Mouse (Mus musculus): ENCODE measurements around the gene Stab2.

The Stab2 gene

GRCm38 (mm10) chr10:86849087-86849486 is 158.7 kb downstream of the Stab2 start:
- H3K4me1 ChIP-seq (replicated peaks; ENCODE audit: low read depth, low read length): no peaks in the 10 kb centered on the region
- H3K36me3 ChIP-seq (ENCODE audit: insufficient read depth, low read length): no peaks in the 10 kb centered on the region
- peaks cover 12% of the 10 kb centered on the region for H3K9me3 ChIP-seq (ENCODE audit: low read length)
- TF ChIP-seq NANOG (IDR thresholded peaks at IDR 0.05; ENCODE audit: borderline replicate concordance, low read length) (no peak), CTCF (conservative IDR thresholded peaks at IDR 0.05; ENCODE audit: low read length) (no peak), POU5F1 (IDR thresholded peaks at IDR 0.05; ENCODE audit: borderline replicate concordance, low read length) (no peak)
- no peak overlapping the region for H3K4me3 ChIP-seq (replicated peaks; ENCODE audit: low read length)
- H3K27me3 ChIP-seq (ENCODE audit: insufficient read depth, low read length): no peaks in the 10 kb centered on the region

GRCm38 (mm10) chr10:86846926-86847467 is 160.8 kb downstream of the Stab2 start:
- Histone ChIP-seq H3K4me3 (replicated peaks; ENCODE audit: low read length) (no peak overlapping the region), H3K27me3 (ENCODE audit: insufficient read depth, low read length) (no peaks in the 10 kb centered on the region), H3K4me1 (replicated peaks; ENCODE audit: low read depth, low read length) (no peaks in the 10 kb centered on the region), H3K9me3 (ENCODE audit: low read length) (peaks cover 12% of the 10 kb centered on the region), H3K36me3 (ENCODE audit: insufficient read depth, low read length) (no peaks in the 10 kb centered on the region)
- TF ChIP-seq NANOG (IDR thresholded peaks at IDR 0.05; ENCODE audit: borderline replicate concordance, low read length) (no peak), CTCF (conservative IDR thresholded peaks at IDR 0.05; ENCODE audit: low read length) (no peak), POU5F1 (IDR thresholded peaks at IDR 0.05; ENCODE audit: borderline replicate concordance, low read length) (no peak)

- no peaks in the 10 kb centered on the region for H3K9me3 ChIP-seq (ENCODE audit: low read length)
- no peaks in the 10 kb centered on the region for H3K27me3 ChIP-seq (ENCODE audit: insufficient read depth, low read length)
- no peaks in the 10 kb centered on the region for H3K4me1 ChIP-seq (replicated peaks; ENCODE audit: low read depth, low read length)
- TF ChIP-seq NANOG (IDR thresholded peaks at IDR 0.05; ENCODE audit: borderline replicate concordance, low read length): no peak
- no peak for TF ChIP-seq CTCF (conservative IDR thresholded peaks at IDR 0.05; ENCODE audit: low read length)
- TF ChIP-seq POU5F1 (IDR thresholded peaks at IDR 0.05; ENCODE audit: borderline replicate concordance, low read length): no peak
- peaks cover 4% of the 10 kb centered on the region for H3K36me3 ChIP-seq (ENCODE audit: insufficient read depth, low read length)
- H3K4me3 ChIP-seq (replicated peaks; ENCODE audit: low read length): no peak overlapping the region
Measured at GRCm38 (mm10) chr10:86842659-86843058, 165.2 kb downstream of the Stab2 start.

- H3K4me3 ChIP-seq (replicated peaks; ENCODE audit: low read length): no peak overlapping the region
- H3K9me3 ChIP-seq (ENCODE audit: low read length): no peaks in the 10 kb centered on the region
- no peak for TF ChIP-seq NANOG (IDR thresholded peaks at IDR 0.05; ENCODE audit: borderline replicate concordance, low read length)
- no peak for TF ChIP-seq CTCF (conservative IDR thresholded peaks at IDR 0.05; ENCODE audit: low read length)
- no peak for TF ChIP-seq POU5F1 (IDR thresholded peaks at IDR 0.05; ENCODE audit: borderline replicate concordance, low read length)
- H3K27me3 ChIP-seq (ENCODE audit: insufficient read depth, low read length): no peaks in the 10 kb centered on the region
- H3K4me1 ChIP-seq (replicated peaks; ENCODE audit: low read depth, low read length): peaks cover 16% of the 10 kb centered on the region
- H3K36me3 ChIP-seq (ENCODE audit: insufficient read depth, low read length): peaks cover 34% of the 10 kb centered on the region
Measured at GRCm38 (mm10) chr10:86838827-86839226, 169.0 kb downstream of the Stab2 start.

GRCm38 (mm10) chr10:86836784-86837183 is 171.0 kb downstream of the Stab2 start:
- Histone ChIP-seq H3K9me3 (ENCODE audit: low read length) (no peaks in the 10 kb centered on the region), H3K4me3 (replicated peaks; ENCODE audit: low read length) (no peak overlapping the region), H3K27me3 (ENCODE audit: insufficient read depth, low read length) (no peaks in the 10 kb centered on the region), H3K4me1 (replicated peaks; ENCODE audit: low read depth, low read length) (peaks cover 25% of the 10 kb centered on the region), H3K36me3 (ENCODE audit: insufficient read depth, low read length) (peaks cover 54% of the 10 kb centered on the region)
- TF ChIP-seq POU5F1 (IDR thresholded peaks at IDR 0.05; ENCODE audit: borderline replicate concordance, low read length): no peak

GRCm38 (mm10) chr10:86829515-86829914 is 178.3 kb downstream of the Stab2 start:
- Histone ChIP-seq H3K4me3 (replicated peaks; ENCODE audit: low read length) (no peak overlapping the region), H3K4me1 (replicated peaks; ENCODE audit: low read depth, low read length) (peaks cover 37% of the 10 kb centered on the region), H3K27me3 (ENCODE audit: insufficient read depth, low read length) (no peaks in the 10 kb centered on the region), H3K9me3 (ENCODE audit: low read length) (no peaks in the 10 kb centered on the region), H3K36me3 (ENCODE audit: insufficient read depth, low read length) (peaks cover 74% of the 10 kb centered on the region)
- TF ChIP-seq POU5F1 (IDR thresholded peaks at IDR 0.05; ENCODE audit: borderline replicate concordance, low read length) (no peak), NANOG (IDR thresholded peaks at IDR 0.05; ENCODE audit: borderline replicate concordance, low read length) (no peak), CTCF (conservative IDR thresholded peaks at IDR 0.05; ENCODE audit: low read length) (peak; percentile 69)

- no peak overlapping the region for H3K4me3 ChIP-seq (replicated peaks; ENCODE audit: low read length)
- H3K9me3 ChIP-seq (ENCODE audit: low read length): no peaks in the 10 kb centered on the region
- peaks cover 71% of the 10 kb centered on the region for H3K36me3 ChIP-seq (ENCODE audit: insufficient read depth, low read length)
- TF ChIP-seq POU5F1 (IDR thresholded peaks at IDR 0.05; ENCODE audit: borderline replicate concordance, low read length) (no peak), CTCF (conservative IDR thresholded peaks at IDR 0.05; ENCODE audit: low read length) (no peak), NANOG (IDR thresholded peaks at IDR 0.05; ENCODE audit: borderline replicate concordance, low read length) (no peak)
- H3K27me3 ChIP-seq (ENCODE audit: insufficient read depth, low read length): no peaks in the 10 kb centered on the region
- peaks cover 33% of the 10 kb centered on the region for H3K4me1 ChIP-seq (replicated peaks; ENCODE audit: low read depth, low read length)
Measured at GRCm38 (mm10) chr10:86828221-86829135, 179.3 kb downstream of the Stab2 start.

- H3K36me3 ChIP-seq (ENCODE audit: insufficient read depth, low read length): peaks cover 71% of the 10 kb centered on the region
- no peak for TF ChIP-seq CTCF (conservative IDR thresholded peaks at IDR 0.05; ENCODE audit: low read length)
- no peak for TF ChIP-seq POU5F1 (IDR thresholded peaks at IDR 0.05; ENCODE audit: borderline replicate concordance, low read length)
- no peak for TF ChIP-seq NANOG (IDR thresholded peaks at IDR 0.05; ENCODE audit: borderline replicate concordance, low read length)
- H3K27me3 ChIP-seq (ENCODE audit: insufficient read depth, low read length): no peaks in the 10 kb centered on the region
- no peaks in the 10 kb centered on the region for H3K9me3 ChIP-seq (ENCODE audit: low read length)
- peaks cover 26% of the 10 kb centered on the region for H3K4me1 ChIP-seq (replicated peaks; ENCODE audit: low read depth, low read length)
- H3K4me3 ChIP-seq (replicated peaks; ENCODE audit: low read length): no peak overlapping the region
Measured at GRCm38 (mm10) chr10:86826929-86827328, 180.9 kb downstream of the Stab2 start.
